Mouse (Mus musculus) midbrain, embryonic 15.5 days (tissue): ENCODE measurements around the gene Trpm4. TPM values are rescaled to one million over a fixed set of nuclear protein-coding genes. Genes with fewer than 3 reads are reported as not detected.

Experiments
- ATAC-seq: fragments of 200-750 bp; cut with Nextera tagmentation; replicated peaks from 2 replicates; pipeline ENCODE4 v1.8.0; 2017; ENCODE audit warnings: moderate TSS enrichment
- H3K27ac ChIP-seq: fragments of 300-500 bp; sonication (generic); 2 replicates; pipeline ENCODE4 v1.5.1; 2015; ENCODE audit warnings: mild to moderate bottlenecking, inconsistent platforms
- H3K27me3 ChIP-seq: fragments of 300-500 bp; sonication (generic); replicated peaks from 2 replicates; pipeline ENCODE4 v1.6.1; 2015; ENCODE audit warnings: inconsistent platforms
- H3K36me3 ChIP-seq: fragments of 300-500 bp; sonication (generic); replicated peaks from 2 replicates; pipeline ENCODE4 v1.6.1; 2015; ENCODE audit warnings: inconsistent platforms
- H3K4me1 ChIP-seq: fragments of 300-500 bp; sonication (generic); 2 replicates; pipeline ENCODE4 v1.6.1; 2015; ENCODE audit warnings: inconsistent platforms
- H3K4me2 ChIP-seq: fragments of 300-500 bp; sonication (generic); 2 replicates; pipeline ENCODE4 v1.6.1; 2015; ENCODE audit warnings: inconsistent platforms, mild to moderate bottlenecking, moderate library complexity
- H3K4me3 ChIP-seq: fragments of 300-500 bp; sonication (generic); 2 replicates; pipeline ENCODE4 v1.5.1; 2015; ENCODE audit warnings: mild to moderate bottlenecking, inconsistent platforms
- H3K9ac ChIP-seq: fragments of 300-500 bp; sonication (generic); 2 replicates; pipeline ENCODE4 v1.6.1; 2015; ENCODE audit warnings: mild to moderate bottlenecking, inconsistent platforms
- H3K9me3 ChIP-seq: fragments of 300-500 bp; sonication (generic); 2 replicates; pipeline ENCODE4 v1.6.1; 2016; ENCODE audit warnings: inconsistent platforms
- WGBS: fragments of 180-500 bp; shearing (Covaris S2); methylation state at CpG from one replicate; pipeline ENCODE4 v1.1.7; 2015; ENCODE audit warnings: mixed read lengths; 5-methylcytosine and 5-hydroxymethylcytosine counted together
- polyA plus RNA-seq: library from polyadenylated mRNA; unstranded; fragments of >200 nt; fragmentation: Nextera tagmentation; extraction: Ambion mirVana; gene quantifications from 2 replicates; pipeline ENCODE4 v1.2.1, GENCODE M21; 2015

Gene Trpm4
- polyA plus RNA-seq, result 10.7 and 12.7 TPM in 2 replicates

- Histone ChIP-seq H3K4me1 (peaks cover 26% of the 10 kb centered on the region), H3K27ac (peak within 1 kb of the TSS; percentile 51), H3K9ac (peak within 1 kb of the TSS; percentile 53), H3K4me3 (peak within 1 kb of the TSS; percentile 52), H3K4me2 (peak within 1 kb of the TSS; percentile 91), H3K27me3 (0 out of 2 replicates have a peak, but pooled peaks cover 4% of the 10 kb centered on the region), H3K36me3 (no peaks in the 10 kb centered on the region), H3K9me3 (no peaks in the 10 kb centered on the region)
- ATAC-seq, result peak; percentile 70
- under 1% methylated on average over 38 of the region's 38 CpGs for WGBS
Measured at GRCm38 (mm10) chr7:45333431-45333982, at the start of gene Trpm4. Gene Trpm4 (minus strand): TSS chr7:45333780.

- Histone ChIP-seq H3K27ac (no peak overlapping the region), H3K4me3 (no peak overlapping the region), H3K4me2 (no peak overlapping the region), H3K27me3 (no peaks in the 10 kb centered on the region), H3K9me3 (no peaks in the 10 kb centered on the region), H3K36me3 (peaks cover 48% of the 10 kb centered on the region), H3K4me1 (no peaks in the 10 kb centered on the region), H3K9ac (no peak overlapping the region)
- 93% methylated on average over 1 of the region's 1 CpGs for WGBS
- no peak for ATAC-seq
Measured at GRCm38 (mm10) chr7:45376057-45376456, 42.5 kb upstream of the Trpm4 start.

GRCm38 (mm10) chr7:45374620-45375019 is 41.0 kb upstream of the Trpm4 start:
- Histone ChIP-seq H3K27me3 (no peaks in the 10 kb centered on the region), H3K4me3 (no peak overlapping the region), H3K36me3 (peaks cover 35% of the 10 kb centered on the region), H3K9ac (no peak overlapping the region), H3K9me3 (no peaks in the 10 kb centered on the region), H3K4me1 (peaks cover 13% of the 10 kb centered on the region), H3K27ac (no peak overlapping the region), H3K4me2 (no peak overlapping the region)
- no peak for ATAC-seq
- 97% methylated on average over 8 of the region's 8 CpGs for WGBS

- ATAC-seq, result no peak
- Histone ChIP-seq H3K4me1 (peaks cover 29% of the 10 kb centered on the region), H3K9ac (no peak overlapping the region), H3K4me3 (no peak overlapping the region), H3K9me3 (no peaks in the 10 kb centered on the region), H3K27me3 (peaks cover 7% of the 10 kb centered on the region; the same call in 1 of the 2 replicates), H3K36me3 (peaks cover 29% of the 10 kb centered on the region), H3K27ac (no peak overlapping the region), H3K4me2 (no peak overlapping the region)
- WGBS, result 86% methylated on average over 5 of the region's 5 CpGs
Measured at GRCm38 (mm10) chr7:45372371-45372770, 38.8 kb upstream of the Trpm4 start.

- 10% methylated on average over 28 of the region's 28 CpGs for WGBS
- peak within 1 kb of the TSS; percentile 35; the same call in 1 of the 2 replicates for H3K27ac ChIP-seq
- H3K36me3 ChIP-seq, result peaks cover 12% of the 10 kb centered on the region
Measured at GRCm38 (mm10) chr7:45370475-45371311, 37.1 kb upstream of the Trpm4 start, which contains the start of gene Lin7b. Gene Lin7b (minus strand): TSS chr7:45370583.

GRCm38 (mm10) chr7:45369836-45370474 is 36.4 kb upstream of the Trpm4 start:
- peak overlapping the region; percentile 57 for H3K9ac ChIP-seq
- H3K4me1 ChIP-seq, result peaks cover 40% of the 10 kb centered on the region
- H3K27ac ChIP-seq, result 0 out of 2 replicates have a peak overlapping the region, but pooled peaks have one; percentile 35
- peaks cover 6% of the 10 kb centered on the region for H3K36me3 ChIP-seq
- no peaks in the 10 kb centered on the region for H3K9me3 ChIP-seq
- H3K4me2 ChIP-seq, result peak overlapping the region; percentile 97
- H3K4me3 ChIP-seq, result peak overlapping the region; percentile 48
- WGBS, result 10% methylated on average over 45 of the region's 52 CpGs
- H3K27me3 ChIP-seq, result peaks cover 7% of the 10 kb centered on the region; the same call in 1 of the 2 replicates
- peak; percentile 12 for ATAC-seq

More at GRCm38 (mm10) chr7:45370475-45371311, 37.1 kb upstream of the Trpm4 start, which contains the start of gene Lin7b:
- Histone ChIP-seq H3K4me3 (peak within 1 kb of the TSS; percentile 48), H3K9me3 (no peaks in the 10 kb centered on the region), H3K4me2 (peak within 1 kb of the TSS; percentile 97), H3K9ac (peak within 1 kb of the TSS; percentile 57), H3K27me3 (peaks cover 7% of the 10 kb centered on the region; the same call in 1 of the 2 replicates), H3K4me1 (peaks cover 32% of the 10 kb centered on the region)
- peak; percentile 40 for ATAC-seq

GRCm38 (mm10) chr7:45369022-45369745 is 35.6 kb upstream of the Trpm4 start:
- no peaks in the 10 kb centered on the region for H3K9me3 ChIP-seq
- peak overlapping the region; percentile 97 for H3K4me2 ChIP-seq
- 76% methylated on average over 16 of the region's 16 CpGs for WGBS
- no peak overlapping the region for H3K9ac ChIP-seq
- H3K36me3 ChIP-seq, result peaks cover 3% of the 10 kb centered on the region
- no peak overlapping the region for H3K27ac ChIP-seq
- peak overlapping the region; percentile 48 for H3K4me3 ChIP-seq
- no peak for ATAC-seq
- H3K27me3 ChIP-seq, result peaks cover 7% of the 10 kb centered on the region; the same call in 1 of the 2 replicates
- peaks cover 44% of the 10 kb centered on the region for H3K4me1 ChIP-seq

GRCm38 (mm10) chr7:45368178-45368577 is 34.6 kb upstream of the Trpm4 start:
- Histone ChIP-seq H3K36me3 (no peaks in the 10 kb centered on the region; the same call in 1 of the 2 replicates), H3K27ac (peak overlapping the region; percentile 85; the same call in 1 of the 2 replicates), H3K4me1 (peaks cover 49% of the 10 kb centered on the region), H3K9ac (peak overlapping the region; percentile 64), H3K27me3 (peaks cover 7% of the 10 kb centered on the region; the same call in 1 of the 2 replicates), H3K9me3 (no peaks in the 10 kb centered on the region), H3K4me3 (peak overlapping the region; percentile 74), H3K4me2 (peak overlapping the region; percentile 77)
- no peak for ATAC-seq
- 86% methylated on average over 15 of the region's 15 CpGs for WGBS

GRCm38 (mm10) chr7:45367020-45367880 is 33.7 kb upstream of the Trpm4 start:
- peak overlapping the region; percentile 85 for H3K9ac ChIP-seq
- H3K27me3 ChIP-seq, result peaks cover 7% of the 10 kb centered on the region; the same call in 1 of the 2 replicates
- H3K9me3 ChIP-seq, result no peaks in the 10 kb centered on the region
- no peaks in the 10 kb centered on the region for H3K36me3 ChIP-seq
- peaks cover 58% of the 10 kb centered on the region for H3K4me1 ChIP-seq
- H3K4me2 ChIP-seq, result peak overlapping the region; percentile 77
- 1% methylated on average over 70 of the region's 70 CpGs for WGBS
- H3K4me3 ChIP-seq, result peak overlapping the region; percentile 74
- ATAC-seq, result peak; percentile 89
- peak overlapping the region; percentile 85 for H3K27ac ChIP-seq

- under 1% methylated on average over 24 of the region's 26 CpGs for WGBS
Measured at GRCm38 (mm10) chr7:45366652-45367019, 33.1 kb upstream of the Trpm4 start, which contains the start of gene Ppfia3. Gene Ppfia3 (minus strand): TSS chr7:45367019.

More at GRCm38 (mm10) chr7:45366652-45367019, 33.1 kb upstream of the Trpm4 start, which contains the start of gene Ppfia3:
- Histone ChIP-seq H3K4me2 (peak within 1 kb of the TSS; percentile 77), H3K36me3 (no peaks in the 10 kb centered on the region), H3K4me3 (peak within 1 kb of the TSS; percentile 74), H3K9ac (peak within 1 kb of the TSS; percentile 85), H3K27me3 (peaks cover 7% of the 10 kb centered on the region; the same call in 1 of the 2 replicates), H3K4me1 (peaks cover 64% of the 10 kb centered on the region), H3K27ac (peak within 1 kb of the TSS; percentile 85), H3K9me3 (no peaks in the 10 kb centered on the region)
- ATAC-seq, result peak; percentile 52
